Mouse (Mus musculus): ENCODE results near the gene Tmbim1. TPM values are rescaled to one million over a fixed set of nuclear protein-coding genes. Genes with fewer than 3 reads are reported as not detected.
A peak's percentile ranks its signal among the peaks of the same experiment; 100 is the strongest.

The Tmbim1 gene
- polyA plus RNA-seq, 1 experiment from 2014 or later, result 7.1 TPM

GRCm38 (mm10) chr1:74300347-74301110 lies 4.9 kb downstream of the Tmbim1 start:
- H3K36me3 ChIP-seq, result no peaks in the 10 kb centered on the region; the same call in 1 of the 2 replicates
- H3K4me3 ChIP-seq (replicated peaks), result no peak overlapping the region
- peaks cover 24% of the 10 kb centered on the region for H3K4me1 ChIP-seq (replicated peaks)
- H3K27ac ChIP-seq, result no peak overlapping the region
- no peak for ATAC-seq
- H3K9me3 ChIP-seq, result no peaks in the 10 kb centered on the region
- peaks cover 19% of the 10 kb centered on the region for H3K27me3 ChIP-seq
- no peak overlapping the region for H3K4me2 ChIP-seq (replicated peaks)
- H3K9ac ChIP-seq (replicated peaks), result no peak overlapping the region
- 88% methylated on average over 6 of the region's 6 CpGs for WGBS

DNA sequence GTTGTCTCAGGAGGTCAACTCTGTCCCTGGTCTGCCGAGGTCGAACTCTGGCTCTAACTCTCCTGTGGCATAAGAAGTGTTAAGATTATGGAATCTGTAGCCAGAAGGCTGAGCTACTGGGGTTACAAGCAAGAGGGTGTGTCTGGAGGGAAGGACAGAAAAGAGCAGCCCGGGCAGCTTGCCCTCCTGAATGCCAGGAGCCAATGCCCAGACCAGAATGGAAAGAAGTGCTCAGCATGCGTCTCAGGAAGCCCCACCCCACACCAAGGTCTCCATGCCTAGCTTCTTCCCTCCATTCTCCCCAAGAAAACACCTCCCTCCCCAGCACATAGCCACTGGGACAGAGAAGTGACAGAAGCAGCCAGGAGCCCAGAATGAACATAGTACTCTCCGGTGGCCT lies 6.4 kb downstream of the Tmbim1 start:
- Histone ChIP-seq H3K9ac (replicated peaks) (no peak overlapping the region), H3K27ac (no peak overlapping the region), H3K4me2 (replicated peaks) (no peak overlapping the region), H3K36me3 (peaks cover 3% of the 10 kb centered on the region), H3K9me3 (no peaks in the 10 kb centered on the region), H3K4me1 (replicated peaks) (peaks cover 29% of the 10 kb centered on the region), H3K4me3 (replicated peaks) (no peak overlapping the region), H3K27me3 (peaks cover 12% of the 10 kb centered on the region)
- no peak for ATAC-seq
- 79% methylated on average over 5 of the region's 5 CpGs for WGBS

DNA sequence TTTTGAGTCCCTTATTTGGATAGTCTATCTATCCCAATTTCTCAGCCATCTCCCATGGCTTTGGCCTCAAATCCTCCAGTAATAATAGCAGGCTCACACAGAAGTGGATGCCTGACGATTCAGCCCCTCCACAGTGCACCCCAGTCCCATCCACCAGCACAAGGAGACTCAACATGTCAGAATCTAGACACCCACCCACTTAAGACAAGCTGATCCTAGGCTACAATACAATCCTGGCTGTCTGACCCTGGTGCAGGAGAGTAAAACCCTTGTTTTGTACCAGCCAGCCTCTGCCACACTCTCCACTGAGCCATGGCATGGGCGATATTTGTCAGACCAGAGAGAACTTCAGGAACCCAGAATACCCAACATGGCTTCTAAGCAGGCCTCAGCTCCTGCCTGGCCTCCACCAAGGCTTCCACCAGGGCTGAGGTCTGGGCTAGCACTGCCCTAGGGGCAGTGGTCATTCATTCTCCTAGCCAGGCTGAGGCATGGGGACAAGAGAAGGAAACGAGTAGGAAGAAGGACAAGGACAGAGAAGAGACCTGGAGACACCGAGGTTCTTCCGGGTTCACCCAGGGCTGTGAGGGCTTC lies 7.2 kb downstream of the Tmbim1 start:
- H3K4me3 ChIP-seq (replicated peaks), result no peak overlapping the region
- no peak overlapping the region for H3K4me2 ChIP-seq (replicated peaks)
- ATAC-seq, result no peak
- peak overlapping the region; percentile 30; the same call in 1 of the 2 replicates for H3K9ac ChIP-seq (replicated peaks)
- H3K4me1 ChIP-seq (replicated peaks), result peaks cover 21% of the 10 kb centered on the region
- H3K36me3 ChIP-seq, result peaks cover 4% of the 10 kb centered on the region
- no peaks in the 10 kb centered on the region for H3K9me3 ChIP-seq
- H3K27ac ChIP-seq, result no peak overlapping the region
- peaks cover 5% of the 10 kb centered on the region; the same call in 1 of the 2 replicates for H3K27me3 ChIP-seq
- WGBS, result 92% methylated on average over 5 of the region's 5 CpGs

DNA sequence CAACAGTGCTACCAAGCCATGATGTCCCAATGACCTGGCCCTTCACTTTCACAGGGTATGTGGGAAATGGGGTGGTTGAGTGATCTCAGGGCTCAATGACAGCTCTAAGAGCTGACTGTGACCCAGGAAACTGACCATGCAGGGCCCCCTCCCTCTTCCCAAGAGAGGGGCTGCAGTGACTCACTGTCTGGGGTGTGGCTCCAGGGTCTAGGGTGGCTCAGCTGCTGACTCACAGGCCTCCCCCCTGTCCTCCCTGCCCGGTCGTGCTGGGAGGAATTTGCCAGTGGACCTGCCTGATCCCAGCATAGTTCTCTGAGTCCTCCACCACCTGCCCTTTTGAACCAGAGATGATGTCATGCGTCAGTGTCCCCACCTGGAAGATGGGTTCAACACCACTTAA lies 8.2 kb downstream of the Tmbim1 start:
- Histone ChIP-seq H3K4me3 (replicated peaks) (no peak overlapping the region), H3K27ac (no peak overlapping the region), H3K9me3 (no peaks in the 10 kb centered on the region), H3K4me2 (replicated peaks) (no peak overlapping the region), H3K9ac (replicated peaks) (no peak overlapping the region), H3K27me3 (no peaks in the 10 kb centered on the region), H3K36me3 (peaks cover 9% of the 10 kb centered on the region), H3K4me1 (replicated peaks) (peaks cover 21% of the 10 kb centered on the region)
- ATAC-seq, result no peak
- 74% methylated on average over 3 of the region's 3 CpGs for WGBS

DNA sequence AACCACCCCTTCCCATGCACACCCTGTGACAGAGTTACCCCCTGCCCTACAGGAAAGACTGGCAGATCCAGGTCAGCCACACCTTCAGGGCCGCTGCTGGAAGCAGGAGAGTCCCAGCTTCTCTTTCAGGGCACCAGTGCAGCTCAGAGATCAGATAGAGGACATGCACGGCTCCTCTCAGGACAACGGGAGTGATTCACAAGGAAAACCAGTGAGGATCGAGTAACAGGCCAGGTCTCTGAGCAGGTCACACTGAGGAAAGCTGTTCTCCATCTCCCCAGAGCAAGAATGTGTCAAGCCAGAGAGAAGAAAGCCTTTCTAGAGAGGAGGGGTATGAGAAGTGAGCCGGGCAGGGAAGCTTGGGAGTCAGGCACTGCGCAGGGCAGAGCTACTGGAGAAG lies 8.9 kb downstream of the Tmbim1 start:
- Histone ChIP-seq H3K27ac (peak overlapping the region; percentile 81; the same call in 1 of the 2 replicates), H3K4me3 (replicated peaks) (no peak overlapping the region), H3K27me3 (no peaks in the 10 kb centered on the region), H3K4me2 (replicated peaks) (no peak overlapping the region), H3K9me3 (no peaks in the 10 kb centered on the region), H3K4me1 (replicated peaks) (peaks cover 21% of the 10 kb centered on the region), H3K9ac (replicated peaks) (peak overlapping the region; percentile 28; the same call in 1 of the 2 replicates), H3K36me3 (peaks cover 11% of the 10 kb centered on the region)
- WGBS, result 70% methylated on average over 6 of the region's 6 CpGs
- no peak for ATAC-seq

DNA sequence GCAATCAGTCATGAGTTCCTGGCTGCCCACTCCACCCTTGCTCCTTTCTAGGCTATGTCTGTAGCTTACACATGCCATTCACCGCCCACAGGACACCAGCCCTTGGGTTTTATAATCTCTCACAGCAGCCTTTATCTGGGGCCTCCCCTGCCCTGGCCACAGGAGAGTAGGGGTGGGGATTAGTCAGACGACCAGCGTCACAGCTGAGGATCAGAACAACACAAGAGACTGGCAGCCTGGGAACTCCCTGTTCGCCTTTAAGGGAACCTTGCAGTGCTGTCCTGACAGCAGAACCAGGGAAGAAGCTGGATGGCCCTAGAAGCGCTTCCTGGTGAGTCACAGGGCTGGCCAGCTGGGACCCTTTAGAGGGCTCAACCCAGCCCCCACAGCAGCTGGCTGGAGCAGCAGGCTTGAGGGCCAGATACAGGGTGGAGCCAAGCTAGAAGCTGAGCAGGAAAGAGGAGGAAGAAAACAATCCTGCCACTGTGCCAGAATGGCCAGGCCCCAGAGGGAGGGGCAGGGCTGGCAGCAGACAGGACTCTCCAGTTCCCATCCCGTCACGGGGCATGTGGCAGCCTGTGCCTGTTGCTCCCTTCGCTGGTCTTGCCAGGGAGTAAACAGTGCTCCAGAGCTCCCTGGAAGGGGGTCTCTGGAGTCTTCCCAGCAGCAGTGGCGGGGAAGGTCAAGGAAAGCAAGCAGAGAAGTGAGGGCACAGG lies 9.8 kb downstream of the Tmbim1 start:
- Histone ChIP-seq H3K36me3 (peaks cover 13% of the 10 kb centered on the region), H3K4me2 (replicated peaks) (0 out of 2 replicates have a peak overlapping the region, but pooled peaks have one; percentile 15), H3K9me3 (no peaks in the 10 kb centered on the region), H3K4me1 (replicated peaks) (peaks cover 21% of the 10 kb centered on the region), H3K4me3 (replicated peaks) (no peak overlapping the region), H3K27me3 (no peaks in the 10 kb centered on the region), H3K27ac (peak overlapping the region; percentile 81), H3K9ac (replicated peaks) (peak overlapping the region; percentile 53)
- WGBS, result 13% methylated on average over 9 of the region's 9 CpGs
- ATAC-seq, result peak; percentile 90

DNA sequence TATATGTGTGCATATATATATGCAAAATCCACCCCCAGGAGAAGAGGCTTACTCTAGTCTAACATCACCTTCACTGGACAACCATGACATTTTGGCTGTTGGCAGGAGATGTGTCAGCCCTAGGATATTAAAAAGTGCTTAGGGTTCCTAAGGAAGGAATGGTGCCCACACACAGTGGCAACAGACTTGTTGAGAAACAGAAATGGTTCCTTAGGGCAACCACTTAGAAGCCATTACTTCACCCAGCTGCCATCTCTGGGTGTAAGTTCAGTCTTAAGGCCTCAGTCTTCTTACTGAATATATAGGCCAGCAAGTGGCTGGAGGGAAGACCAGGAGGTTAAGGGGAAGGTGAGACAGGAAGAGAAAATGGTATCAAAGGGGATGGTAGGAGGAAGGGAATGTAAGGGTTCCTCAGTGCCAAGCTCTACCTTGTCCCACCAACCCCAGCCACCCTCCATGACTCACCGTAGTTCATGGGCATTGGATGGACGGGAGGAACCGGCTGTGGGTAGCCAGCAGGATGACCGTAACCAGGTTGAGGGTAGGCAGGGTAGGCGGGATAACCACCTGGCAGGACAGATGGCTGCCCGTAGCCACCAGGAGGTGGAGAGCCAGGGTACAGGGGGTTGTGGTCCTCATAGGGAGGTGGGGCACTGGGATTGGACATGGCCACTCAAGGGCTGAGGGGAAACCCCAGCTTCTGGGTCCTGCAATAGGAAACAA lies 10.5 kb downstream of the Tmbim1 start:
- WGBS, result 94% methylated on average over 6 of the region's 6 CpGs
- H3K9ac ChIP-seq (replicated peaks), result peak overlapping the region; percentile 53; the same call in 1 of the 2 replicates
- no peak overlapping the region for H3K4me3 ChIP-seq (replicated peaks)
- H3K36me3 ChIP-seq, result peaks cover 16% of the 10 kb centered on the region
- peak overlapping the region; percentile 81 for H3K27ac ChIP-seq
- H3K4me2 ChIP-seq (replicated peaks), result 0 out of 2 replicates have a peak overlapping the region, but pooled peaks have one; percentile 15
- ATAC-seq, result peak; percentile 13
- H3K9me3 ChIP-seq, result no peaks in the 10 kb centered on the region
- H3K27me3 ChIP-seq, result no peaks in the 10 kb centered on the region
- peaks cover 21% of the 10 kb centered on the region for H3K4me1 ChIP-seq (replicated peaks)

- 97% methylated on average over 3 of the region's 3 CpGs for WGBS
- peaks cover 21% of the 10 kb centered on the region for H3K4me1 ChIP-seq (replicated peaks)
Observed at GRCm38 (mm10) chr1:74294090-74294643, 11.3 kb downstream of the Tmbim1 start.

DNA sequence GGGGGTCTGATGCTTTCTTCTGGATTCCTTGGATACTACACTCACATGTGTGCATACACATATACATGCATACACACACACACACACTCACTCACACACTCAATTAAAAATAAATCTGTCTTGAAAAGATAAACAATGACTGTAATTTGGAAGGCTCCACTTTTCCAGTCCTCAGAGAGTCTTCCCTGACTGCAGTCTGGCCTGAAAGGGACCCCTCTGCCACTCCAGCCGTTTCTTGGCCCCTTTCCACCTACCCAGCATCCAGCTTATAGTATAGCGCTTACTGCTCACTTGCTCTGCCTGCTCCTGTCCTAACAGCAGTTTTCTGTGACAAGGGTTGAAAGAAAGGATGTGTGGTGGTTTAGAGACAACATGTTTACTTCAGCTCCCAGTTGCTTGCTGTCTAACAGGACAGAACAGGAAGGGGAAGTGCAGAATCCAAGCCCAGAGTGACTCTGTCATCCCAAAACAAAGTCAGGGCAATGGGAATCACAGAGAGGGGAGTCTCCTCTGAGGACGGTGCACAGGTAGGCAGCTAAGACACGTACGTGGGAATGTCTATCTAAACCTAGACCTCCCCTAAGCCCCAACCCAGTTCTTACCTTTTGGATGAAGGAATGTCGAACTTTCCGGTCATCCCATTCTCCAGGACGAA lies 12.0 kb downstream of the Tmbim1 start:
- 89% methylated on average over 8 of the region's 8 CpGs for WGBS
- no peak overlapping the region for H3K4me2 ChIP-seq (replicated peaks)
- ATAC-seq, result no peak

More at GRCm38 (mm10) chr1:74294090-74294643, 11.3 kb downstream of the Tmbim1 start:
- Histone ChIP-seq H3K9me3 (no peaks in the 10 kb centered on the region), H3K4me3 (replicated peaks) (no peak overlapping the region), H3K9ac (replicated peaks) (no peak overlapping the region), H3K36me3 (peaks cover 23% of the 10 kb centered on the region), H3K27ac (no peak overlapping the region), H3K27me3 (no peaks in the 10 kb centered on the region), H3K4me2 (replicated peaks) (no peak overlapping the region)
- no peak for ATAC-seq

GRCm38 (mm10) chr1:74292331-74293020 lies 12.9 kb downstream of the Tmbim1 start:
- no peak for ATAC-seq
- Histone ChIP-seq H3K9me3 (no peaks in the 10 kb centered on the region), H3K36me3 (peaks cover 33% of the 10 kb centered on the region), H3K9ac (replicated peaks) (no peak overlapping the region), H3K4me3 (replicated peaks) (no peak overlapping the region), H3K4me2 (replicated peaks) (no peak overlapping the region), H3K27ac (no peak overlapping the region), H3K27me3 (no peaks in the 10 kb centered on the region), H3K4me1 (replicated peaks) (peaks cover 21% of the 10 kb centered on the region)
- WGBS, result 88% methylated on average over 11 of the region's 11 CpGs

More for the DNA sequence above, 12.0 kb downstream of the Tmbim1 start:
- Histone ChIP-seq H3K36me3 (peaks cover 31% of the 10 kb centered on the region), H3K27ac (no peak overlapping the region), H3K27me3 (no peaks in the 10 kb centered on the region), H3K4me1 (replicated peaks) (peaks cover 21% of the 10 kb centered on the region), H3K9ac (replicated peaks) (no peak overlapping the region), H3K9me3 (no peaks in the 10 kb centered on the region), H3K4me3 (replicated peaks) (no peak overlapping the region)
